Mouse (Mus musculus) macrophage (primary cell): Measurements from ENCODE around the gene Celf2. TPM values are rescaled to one million over a fixed set of nuclear protein-coding genes. Genes with fewer than 3 reads are reported as not detected.
"Not testable (repeated sequence)": the region's sequence is repeated elsewhere in the genome, so short reads cannot be mapped to it uniquely, and the experiment has no call there.

Source experiments
- H3K27ac ChIP-seq: fragments of 350-480 bp; formaldehyde crosslinking; 2 replicates; pipeline ENCODE4 v1.9.0; 2021
- H3K36me3 ChIP-seq: fragments of 350-480 bp; formaldehyde crosslinking; 2 replicates; pipeline ENCODE4 v1.9.0; 2021; ENCODE audit errors: inconsistent target
- H3K4me3 ChIP-seq: fragments of 350-480 bp; formaldehyde crosslinking; 2 replicates; pipeline ENCODE4 v1.9.0; 2021; ENCODE audit errors: inconsistent target
- H3K79me2 ChIP-seq: fragments of 350-480 bp; formaldehyde crosslinking; 2 replicates; pipeline ENCODE4 v1.9.0; 2021; ENCODE audit errors: inconsistent target
- WGBS: methylation state at CpG from one replicate; pipeline ENCODE4 v1.1.7; 2026; ENCODE audit warnings: inconsistent platforms; ENCODE audit not compliant: missing documents; 5-methylcytosine and 5-hydroxymethylcytosine counted together
- polyA plus RNA-seq: library from polyadenylated mRNA; stranded (reverse); fragments of 250-400 nt; gene quantifications from 3 replicates; pipeline ENCODE4 v1.2.4, GENCODE M21; 2018; ENCODE audit warnings: inconsistent platforms

The Celf2 gene
- polyA plus RNA-seq, 1 experiment from 2014 or later = 142 TPM

GRCm38 (mm10) chr2:6598124-6598878, 911.1 kb downstream of the Celf2 start:
- peaks cover 82% of the 10 kb centered on the region for H3K36me3 ChIP-seq

GRCm38 (mm10) chr2:6594736-6595135, 914.6 kb downstream of the Celf2 start:
- Histone ChIP-seq H3K36me3 (peaks cover 76% of the 10 kb centered on the region), H3K79me2 (no peaks in the 10 kb centered on the region), H3K27ac (no peak overlapping the region), H3K4me3 (no peak overlapping the region)
- WGBS = 67% methylated on average over 1 of the region's 1 CpGs

More at GRCm38 (mm10) chr2:6598124-6598878, 911.1 kb downstream of the Celf2 start:
- no peak overlapping the region for H3K4me3 ChIP-seq
- H3K79me2 ChIP-seq = no peaks in the 10 kb centered on the region
- H3K27ac ChIP-seq = no peak overlapping the region
- WGBS = 96% methylated on average over 8 of the region's 8 CpGs

- 84% methylated on average over 3 of the region's 3 CpGs for WGBS
- Histone ChIP-seq H3K36me3 (peaks cover 76% of the 10 kb centered on the region), H3K79me2 (no peaks in the 10 kb centered on the region), H3K27ac (no peak overlapping the region), H3K4me3 (no peak overlapping the region)
Measured at GRCm38 (mm10) chr2:6594160-6594559, 915.2 kb downstream of the Celf2 start.

- Histone ChIP-seq H3K79me2 (no peaks in the 10 kb centered on the region), H3K4me3 (no peak overlapping the region), H3K36me3 (peaks cover 76% of the 10 kb centered on the region), H3K27ac (no peak overlapping the region)
- 94% methylated on average over 14 of the region's 14 CpGs for WGBS
Measured at GRCm38 (mm10) chr2:6593739-6594138, 915.6 kb downstream of the Celf2 start.

- H3K4me3 ChIP-seq = no peak overlapping the region
- 96% methylated on average over 10 of the region's 10 CpGs for WGBS
- peaks cover 40% of the 10 kb centered on the region for H3K36me3 ChIP-seq
Measured at GRCm38 (mm10) chr2:6586122-6586681, 923.2 kb downstream of the Celf2 start.

GRCm38 (mm10) chr2:6585069-6585754, 924.2 kb downstream of the Celf2 start:
- WGBS = 86% methylated on average over 7 of the region's 7 CpGs
- peaks cover 35% of the 10 kb centered on the region for H3K36me3 ChIP-seq
- H3K27ac ChIP-seq = no peak overlapping the region
- H3K79me2 ChIP-seq = no peaks in the 10 kb centered on the region
- H3K4me3 ChIP-seq = no peak overlapping the region

More at GRCm38 (mm10) chr2:6586122-6586681, 923.2 kb downstream of the Celf2 start:
- no peak overlapping the region for H3K27ac ChIP-seq
- H3K79me2 ChIP-seq = no peaks in the 10 kb centered on the region

- Histone ChIP-seq H3K4me3 (no peak overlapping the region), H3K36me3 (peaks cover 39% of the 10 kb centered on the region), H3K79me2 (no peaks in the 10 kb centered on the region), H3K27ac (no peak overlapping the region)
Measured at GRCm38 (mm10) chr2:6582711-6583110, 926.7 kb downstream of the Celf2 start.

- Histone ChIP-seq H3K27ac (no peak overlapping the region), H3K79me2 (no peaks in the 10 kb centered on the region), H3K4me3 (no peak overlapping the region), H3K36me3 (peaks cover 44% of the 10 kb centered on the region)
- 39% methylated on average over 5 of the region's 5 CpGs for WGBS
Measured at GRCm38 (mm10) chr2:6580066-6580465, 929.3 kb downstream of the Celf2 start.

- H3K4me3 ChIP-seq, H3K79me2 ChIP-seq, H3K27ac ChIP-seq: not testable (repeated sequence)
- WGBS = 100% methylated on average over 3 of the region's 3 CpGs
- peaks cover 42% of the 10 kb centered on the region for H3K36me3 ChIP-seq
Measured at GRCm38 (mm10) chr2:6575316-6575715, 934.0 kb downstream of the Celf2 start.

- WGBS = 95% methylated on average over 2 of the region's 2 CpGs
- Histone ChIP-seq H3K79me2 (no peaks in the 10 kb centered on the region), H3K36me3 (peaks cover 41% of the 10 kb centered on the region), H3K27ac (no peak overlapping the region), H3K4me3 (no peak overlapping the region)
Measured at GRCm38 (mm10) chr2:6573640-6574039, 935.7 kb downstream of the Celf2 start.

- Histone ChIP-seq H3K36me3 (peaks cover 34% of the 10 kb centered on the region), H3K79me2 (no peaks in the 10 kb centered on the region), H3K27ac (no peak overlapping the region), H3K4me3 (no peak overlapping the region)
- 95% methylated on average over 4 of the region's 5 CpGs for whole genome bisulfite sequencing
Measured at GRCm38 (mm10) chr2:6572976-6573375, 936.4 kb downstream of the Celf2 start.

- Histone ChIP-seq H3K36me3 (peaks cover 15% of the 10 kb centered on the region), H3K27ac (no peak overlapping the region), H3K79me2 (no peaks in the 10 kb centered on the region), H3K4me3 (no peak overlapping the region)
- WGBS = 100% methylated on average over 1 of the region's 1 CpGs
Measured at GRCm38 (mm10) chr2:6569040-6569542, 940.3 kb downstream of the Celf2 start.

- Histone ChIP-seq H3K27ac (no peak overlapping the region), H3K79me2 (no peaks in the 10 kb centered on the region), H3K4me3 (no peak overlapping the region), H3K36me3 (peaks cover 11% of the 10 kb centered on the region)
- 97% methylated on average over 3 of the region's 3 CpGs for WGBS
Measured at GRCm38 (mm10) chr2:6565175-6565574, 944.2 kb downstream of the Celf2 start.

GRCm38 (mm10) chr2:6561337-6561736, 948.0 kb downstream of the Celf2 start:
- peaks cover 14% of the 10 kb centered on the region; the same call in 1 of the 2 replicates for H3K36me3 ChIP-seq
- WGBS = 100% methylated on average over 3 of the region's 3 CpGs

GRCm38 (mm10) chr2:6560802-6561201, 948.6 kb downstream of the Celf2 start:
- no peaks in the 10 kb centered on the region for H3K79me2 ChIP-seq
- WGBS = 100% methylated on average over 3 of the region's 3 CpGs
- peaks cover 19% of the 10 kb centered on the region; the same call in 1 of the 2 replicates for H3K36me3 ChIP-seq
- H3K4me3 ChIP-seq = no peak overlapping the region
- no peak overlapping the region for H3K27ac ChIP-seq

More at GRCm38 (mm10) chr2:6561337-6561736, 948.0 kb downstream of the Celf2 start:
- H3K79me2 ChIP-seq = no peaks in the 10 kb centered on the region
- H3K27ac ChIP-seq = no peak overlapping the region
- no peak overlapping the region for H3K4me3 ChIP-seq
